Mouse (Mus musculus): Measurements from ENCODE around the gene Ppil4. TPM values are rescaled to one million over a fixed set of nuclear protein-coding genes. Genes with fewer than 3 reads are reported as not detected.
"Not testable (repeated sequence)": the region's sequence is repeated elsewhere in the genome, so short reads cannot be mapped to it uniquely, and the experiment has no call there.

Gene Ppil4
- 11.4 and 13.4 TPM in 2 replicates for polyA plus RNA-seq (2012; rRNA removed)

DNA sequence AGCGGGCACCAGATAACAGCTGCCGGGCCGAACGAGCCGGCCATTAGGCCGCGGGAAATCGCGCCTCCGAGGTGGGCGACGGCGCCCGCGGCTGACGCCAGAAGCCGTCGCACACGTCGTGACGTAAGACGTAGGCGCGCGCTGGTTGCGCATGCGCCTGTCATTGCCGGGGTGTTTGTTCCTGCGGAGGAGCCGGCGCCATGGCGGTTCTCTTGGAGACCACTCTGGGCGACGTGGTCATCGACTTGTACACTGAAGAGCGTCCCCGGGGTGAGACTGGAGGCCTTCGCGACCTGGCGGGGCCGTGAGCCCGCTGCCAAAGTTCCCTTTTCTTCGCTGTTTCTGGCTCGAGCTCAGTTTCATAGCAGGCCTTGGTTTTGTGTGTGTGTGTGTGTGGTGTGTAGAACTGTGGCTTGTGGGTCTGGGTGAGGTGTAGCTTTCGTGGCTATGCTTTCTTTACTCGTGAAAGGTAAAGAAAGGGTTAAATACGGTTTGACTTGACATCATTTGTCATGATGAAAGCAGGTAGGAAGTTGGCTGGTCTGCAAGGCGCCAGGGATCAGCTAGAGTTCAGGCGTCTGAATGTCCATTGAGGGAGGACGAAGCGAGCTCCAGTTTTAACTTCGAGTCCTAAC, at the start of gene Ppil4, which contains the start of gene Ginm1:
TSS of gene Ppil4 (plus strand) at position 141 of the 635 bp plus-strand sequence.
TSS of gene Ginm1 (minus strand) at position 74 of the 635 bp plus-strand sequence.
- no peak within 1 kb of the TSS for H3K27ac ChIP-seq (ENCODE audit: control insufficient read depth, insufficient read depth, low read length)
- no peaks in the 10 kb centered on the region for H3K27me3 ChIP-seq (ENCODE audit: control insufficient read depth, insufficient read depth, low read length)
- peak within 1 kb of the TSS; percentile 80 for H3K4me3 ChIP-seq (ENCODE audit: control insufficient read depth, insufficient read depth, low read length)
- WGBS, result under 1% methylated on average over 52 of the region's 52 CpGs
- TF ChIP-seq POLR2A (IDR thresholded peaks at IDR 0.05; ENCODE audit: control insufficient read depth, extremely low read depth, insufficient read depth, low read length, poor library complexity), result peak; percentile 76
- peak; percentile 45; the same call in 1 of the 2 replicates for TF ChIP-seq CTCF (IDR thresholded peaks at IDR 0.05; ENCODE audit: borderline replicate concordance, control insufficient read depth, extremely low read depth, insufficient read depth, low read length, poor library complexity)
- peaks cover 16% of the 10 kb centered on the region for H3K36me3 ChIP-seq (ENCODE audit: control insufficient read depth, insufficient read depth, low read length)
- H3K4me1 ChIP-seq (replicated peaks; ENCODE audit: control insufficient read depth, insufficient read depth, low read length), result peaks cover 3% of the 10 kb centered on the region
- peak; percentile 86 for DNase-seq

DNA sequence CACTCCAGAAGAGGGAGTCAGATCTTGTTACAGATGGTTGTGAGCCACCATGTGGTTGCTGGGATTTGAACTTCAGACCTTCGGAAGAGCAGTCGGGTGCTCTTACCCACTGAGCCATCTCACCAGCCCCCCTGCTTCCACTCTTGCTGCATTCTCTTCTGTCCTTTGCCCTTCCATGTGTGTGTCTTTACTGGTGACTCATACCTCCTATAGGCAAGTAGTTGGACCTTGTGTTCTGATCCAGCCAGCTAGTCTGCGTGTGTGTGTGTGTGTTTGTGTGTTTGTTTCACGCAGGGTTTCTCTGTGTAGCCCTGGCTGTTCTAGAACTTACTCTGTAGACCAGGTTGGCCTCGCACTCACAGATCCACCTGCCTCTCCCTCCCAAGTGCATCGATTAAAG, 47.2 kb upstream of the Ppil4 start:
- H3K36me3 ChIP-seq (ENCODE audit: control insufficient read depth, insufficient read depth, low read length), result peaks cover 53% of the 10 kb centered on the region
- not testable (repeated sequence) for H3K27me3 ChIP-seq (ENCODE audit: control insufficient read depth, insufficient read depth, low read length); H3K4me1 ChIP-seq (replicated peaks; ENCODE audit: control insufficient read depth, insufficient read depth, low read length); H3K27ac ChIP-seq (ENCODE audit: control insufficient read depth, insufficient read depth, low read length); H3K4me3 ChIP-seq (ENCODE audit: control insufficient read depth, insufficient read depth, low read length); DNase-seq
- WGBS, result 97% methylated on average over 6 of the region's 6 CpGs

DNA sequence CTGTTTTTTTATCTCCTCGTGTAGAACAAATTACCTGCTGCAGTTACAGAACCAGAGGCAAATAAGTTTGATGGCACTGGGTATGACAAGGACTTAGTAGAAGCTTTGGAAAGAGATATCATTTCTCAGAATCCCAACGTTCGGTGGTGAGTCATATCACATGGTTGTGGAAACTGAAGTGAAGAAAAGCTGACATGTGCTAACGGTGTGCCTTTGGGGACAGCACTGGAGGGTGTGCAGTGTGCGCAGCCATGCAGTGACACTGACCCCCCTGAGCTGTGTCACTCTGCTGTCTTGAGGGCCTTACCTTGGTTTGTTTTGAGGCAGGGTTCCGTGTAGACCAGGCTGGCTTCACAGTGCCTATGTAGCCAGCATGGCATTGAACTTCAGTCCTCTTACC, 43.9 kb upstream of the Ppil4 start:
- Histone ChIP-seq H3K36me3 (ENCODE audit: control insufficient read depth, insufficient read depth, low read length) (peaks cover 60% of the 10 kb centered on the region), H3K27me3 (ENCODE audit: control insufficient read depth, insufficient read depth, low read length) (no peaks in the 10 kb centered on the region), H3K27ac (ENCODE audit: control insufficient read depth, insufficient read depth, low read length) (no peak overlapping the region), H3K4me1 (replicated peaks; ENCODE audit: control insufficient read depth, insufficient read depth, low read length) (no peaks in the 10 kb centered on the region), H3K4me3 (ENCODE audit: control insufficient read depth, insufficient read depth, low read length) (no peak overlapping the region)
- no peak for DNase-seq
- TF ChIP-seq POLR2A (IDR thresholded peaks at IDR 0.05; ENCODE audit: control insufficient read depth, extremely low read depth, insufficient read depth, low read length, poor library complexity), result no peak
- TF ChIP-seq CTCF (IDR thresholded peaks at IDR 0.05; ENCODE audit: borderline replicate concordance, control insufficient read depth, extremely low read depth, insufficient read depth, low read length, poor library complexity), result no peak
- 95% methylated on average over 6 of the region's 6 CpGs for WGBS

DNA sequence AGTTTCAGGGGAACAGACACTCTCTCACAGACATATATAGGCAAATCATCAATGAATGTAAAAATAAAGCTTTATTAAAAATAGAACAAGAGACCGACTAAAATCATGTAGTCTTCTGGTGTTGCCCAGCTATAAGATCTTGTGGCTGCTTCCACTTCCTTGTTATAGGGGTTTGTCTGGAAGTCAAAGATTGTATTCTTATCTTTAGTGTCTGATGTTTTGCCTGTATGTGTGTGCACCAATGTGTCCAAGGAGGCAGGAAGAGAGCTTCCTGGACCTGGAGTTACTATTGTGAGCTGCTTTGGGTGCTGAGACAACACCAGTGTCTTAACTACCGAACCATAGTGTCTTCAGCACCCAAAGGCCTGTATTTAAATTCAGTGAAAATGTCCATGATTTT, 35.1 kb upstream of the Ppil4 start:
- DNase-seq, result no peak
- no peak overlapping the region for H3K27ac ChIP-seq (ENCODE audit: control insufficient read depth, insufficient read depth, low read length)
- H3K27me3 ChIP-seq (ENCODE audit: control insufficient read depth, insufficient read depth, low read length), result no peaks in the 10 kb centered on the region
- peaks cover 60% of the 10 kb centered on the region for H3K36me3 ChIP-seq (ENCODE audit: control insufficient read depth, insufficient read depth, low read length)
- H3K4me1 ChIP-seq (replicated peaks; ENCODE audit: control insufficient read depth, insufficient read depth, low read length), result no peaks in the 10 kb centered on the region
- 87% methylated on average over 2 of the region's 2 CpGs for WGBS
- no peak overlapping the region for H3K4me3 ChIP-seq (ENCODE audit: control insufficient read depth, insufficient read depth, low read length)
- TF ChIP-seq POLR2A (IDR thresholded peaks at IDR 0.05; ENCODE audit: control insufficient read depth, extremely low read depth, insufficient read depth, low read length, poor library complexity), result no peak
- no peak for TF ChIP-seq CTCF (IDR thresholded peaks at IDR 0.05; ENCODE audit: borderline replicate concordance, control insufficient read depth, extremely low read depth, insufficient read depth, low read length, poor library complexity)

DNA sequence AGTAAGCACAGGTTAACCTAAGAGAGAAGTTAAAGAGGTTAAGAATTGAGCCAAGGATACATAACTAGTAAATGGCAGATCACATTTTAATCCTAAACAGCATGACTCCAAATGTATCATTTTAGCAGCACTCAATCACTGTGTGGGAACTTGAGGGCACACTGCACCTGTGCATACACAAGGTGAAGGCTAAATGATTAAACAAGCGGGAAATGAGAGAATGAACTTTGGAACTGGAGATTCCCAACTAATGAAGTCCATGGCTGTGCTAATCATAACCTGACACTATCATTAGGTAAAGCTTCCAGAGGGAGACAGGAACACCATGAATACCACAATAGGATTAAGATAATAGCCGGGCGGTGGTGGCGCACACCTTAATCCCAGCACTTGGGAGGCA, 20.3 kb upstream of the Ppil4 start:
- 96% methylated on average over 4 of the region's 4 CpGs for WGBS
- Histone ChIP-seq H3K4me1 (replicated peaks; ENCODE audit: control insufficient read depth, insufficient read depth, low read length) (no peaks in the 10 kb centered on the region), H3K4me3 (ENCODE audit: control insufficient read depth, insufficient read depth, low read length) (no peak overlapping the region), H3K27ac (ENCODE audit: control insufficient read depth, insufficient read depth, low read length) (no peak overlapping the region), H3K27me3 (ENCODE audit: control insufficient read depth, insufficient read depth, low read length) (no peaks in the 10 kb centered on the region), H3K36me3 (ENCODE audit: control insufficient read depth, insufficient read depth, low read length) (peaks cover 23% of the 10 kb centered on the region)
- no peak for DNase-seq
- TF ChIP-seq CTCF (IDR thresholded peaks at IDR 0.05; ENCODE audit: borderline replicate concordance, control insufficient read depth, extremely low read depth, insufficient read depth, low read length, poor library complexity) (no peak), POLR2A (IDR thresholded peaks at IDR 0.05; ENCODE audit: control insufficient read depth, extremely low read depth, insufficient read depth, low read length, poor library complexity) (no peak)

DNA sequence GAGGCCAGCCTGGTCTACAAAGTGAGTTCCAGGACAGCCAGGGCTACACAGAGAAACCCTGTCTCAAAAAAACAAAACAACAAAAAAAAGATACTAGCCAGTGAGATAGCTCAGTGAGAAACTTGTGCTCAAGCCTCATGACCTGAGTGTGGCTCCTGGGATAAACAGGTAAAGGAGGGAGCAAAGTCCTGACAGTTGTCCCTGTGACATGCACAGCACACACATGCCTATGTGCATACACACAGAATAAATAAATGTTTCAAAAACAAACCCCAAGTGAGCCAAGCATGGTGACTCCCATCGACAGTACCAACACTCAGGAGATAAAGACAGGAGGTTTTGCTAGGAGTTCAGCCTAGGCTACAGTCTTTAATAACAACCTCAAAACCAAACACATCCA, 19.9 kb upstream of the Ppil4 start:
- TF ChIP-seq CTCF (IDR thresholded peaks at IDR 0.05; ENCODE audit: borderline replicate concordance, control insufficient read depth, extremely low read depth, insufficient read depth, low read length, poor library complexity) (no peak), POLR2A (IDR thresholded peaks at IDR 0.05; ENCODE audit: control insufficient read depth, extremely low read depth, insufficient read depth, low read length, poor library complexity) (no peak)
- DNase-seq, result no peak
- H3K36me3 ChIP-seq (ENCODE audit: control insufficient read depth, insufficient read depth, low read length), result peaks cover 23% of the 10 kb centered on the region
- WGBS, result 95% methylated on average over 1 of the region's 1 CpGs
- H3K27ac ChIP-seq (ENCODE audit: control insufficient read depth, insufficient read depth, low read length), result no peak overlapping the region
- H3K4me1 ChIP-seq (replicated peaks; ENCODE audit: control insufficient read depth, insufficient read depth, low read length), result no peaks in the 10 kb centered on the region
- H3K4me3 ChIP-seq (ENCODE audit: control insufficient read depth, insufficient read depth, low read length), result no peak overlapping the region
- no peaks in the 10 kb centered on the region for H3K27me3 ChIP-seq (ENCODE audit: control insufficient read depth, insufficient read depth, low read length)

DNA sequence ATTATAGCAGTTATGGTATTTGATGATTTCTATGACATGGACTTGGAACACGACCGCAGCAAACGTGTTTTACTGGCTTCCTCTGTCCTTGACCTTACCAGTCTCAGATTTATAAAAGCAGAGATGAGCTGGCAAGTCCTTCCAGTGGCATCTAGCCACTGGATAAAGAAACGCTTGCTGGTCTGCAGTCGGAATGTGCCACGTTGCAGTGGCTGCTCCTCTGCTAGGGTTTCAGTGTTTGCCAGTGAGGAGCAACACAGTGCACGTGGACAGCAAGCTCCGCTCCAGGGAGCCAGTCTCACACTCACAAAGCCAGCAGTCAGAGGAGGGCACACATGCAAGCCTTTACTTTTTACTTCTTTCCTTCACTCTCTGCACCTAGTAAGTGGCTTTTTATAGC, 17.3 kb upstream of the Ppil4 start:
- Histone ChIP-seq H3K4me1 (replicated peaks; ENCODE audit: control insufficient read depth, insufficient read depth, low read length) (peaks cover 5% of the 10 kb centered on the region), H3K4me3 (ENCODE audit: control insufficient read depth, insufficient read depth, low read length) (no peak overlapping the region), H3K27ac (ENCODE audit: control insufficient read depth, insufficient read depth, low read length) (no peak overlapping the region), H3K36me3 (ENCODE audit: control insufficient read depth, insufficient read depth, low read length) (peaks cover 14% of the 10 kb centered on the region), H3K27me3 (ENCODE audit: control insufficient read depth, insufficient read depth, low read length) (no peaks in the 10 kb centered on the region)
- TF ChIP-seq CTCF (IDR thresholded peaks at IDR 0.05; ENCODE audit: borderline replicate concordance, control insufficient read depth, extremely low read depth, insufficient read depth, low read length, poor library complexity) (no peak), POLR2A (IDR thresholded peaks at IDR 0.05; ENCODE audit: control insufficient read depth, extremely low read depth, insufficient read depth, low read length, poor library complexity) (no peak)
- 98% methylated on average over 8 of the region's 8 CpGs for WGBS
- DNase-seq, result no peak
